Mouse (Mus musculus) heart, embryonic 12.5 days (tissue): ENCODE data around the gene Spata5. TPM values are rescaled to one million over a fixed set of nuclear protein-coding genes. Genes with fewer than 3 reads are reported as not detected.

Experiments used
- ATAC-seq: fragments of 200-750 bp; cut with Nextera tagmentation; 2 replicates; pipeline ENCODE4 v1.8.0; 2017; ENCODE audit warnings: moderate TSS enrichment, moderate library complexity; ENCODE audit not compliant: insufficient number of reproducible peaks, low FRiP score
- H3K27ac ChIP-seq: fragments of 300-500 bp; sonication (generic); 2 replicates; pipeline ENCODE4 v1.5.1; 2016; ENCODE audit warnings: mild to moderate bottlenecking, moderate library complexity; ENCODE audit not compliant: poor library complexity, severe bottlenecking
- H3K27me3 ChIP-seq: fragments of 300-500 bp; sonication (generic); replicated peaks from 2 replicates; pipeline ENCODE4 v1.6.1; 2016; ENCODE audit warnings: mild to moderate bottlenecking, moderate library complexity
- H3K36me3 ChIP-seq: fragments of 300-500 bp; sonication (generic); 2 replicates; pipeline ENCODE4 v1.6.1; 2016; ENCODE audit warnings: mild to moderate bottlenecking, moderate library complexity
- H3K4me1 ChIP-seq: fragments of 300-500 bp; sonication (generic); replicated peaks from 2 replicates; pipeline ENCODE4 v1.6.1; 2016; ENCODE audit warnings: mild to moderate bottlenecking
- H3K4me2 ChIP-seq: fragments of 300-500 bp; sonication (generic); 2 replicates; pipeline ENCODE4 v1.6.1; 2016; ENCODE audit warnings: mild to moderate bottlenecking, moderate library complexity
- H3K4me3 ChIP-seq: fragments of 300-500 bp; sonication (generic); 2 replicates; pipeline ENCODE4 v1.5.1; 2016; ENCODE audit warnings: mild to moderate bottlenecking
- H3K9ac ChIP-seq: fragments of 300-500 bp; sonication (generic); 2 replicates; pipeline ENCODE4 v1.6.1; 2016; ENCODE audit warnings: mild to moderate bottlenecking, moderate library complexity
- H3K9me3 ChIP-seq: fragments of 300-500 bp; sonication (generic); replicated peaks from 2 replicates; pipeline ENCODE4 v1.6.1; 2016; ENCODE audit warnings: mild to moderate bottlenecking, moderate library complexity
- WGBS: fragments of 180-500 bp; shearing (Covaris S2); methylation state at CpG from one replicate; pipeline ENCODE4 v1.1.7; 2016; 5-methylcytosine and 5-hydroxymethylcytosine counted together
- polyA plus RNA-seq: library from polyadenylated mRNA; unstranded; fragments of >200 nt; fragmentation: Nextera tagmentation; extraction: Ambion mirVana; gene quantifications from 2 replicates; pipeline ENCODE4 v1.2.1, GENCODE M21; 2016

The Spata5 gene
- polyA plus RNA-seq, 1 experiment from 2014 or later, result 32.2 TPM

DNA sequence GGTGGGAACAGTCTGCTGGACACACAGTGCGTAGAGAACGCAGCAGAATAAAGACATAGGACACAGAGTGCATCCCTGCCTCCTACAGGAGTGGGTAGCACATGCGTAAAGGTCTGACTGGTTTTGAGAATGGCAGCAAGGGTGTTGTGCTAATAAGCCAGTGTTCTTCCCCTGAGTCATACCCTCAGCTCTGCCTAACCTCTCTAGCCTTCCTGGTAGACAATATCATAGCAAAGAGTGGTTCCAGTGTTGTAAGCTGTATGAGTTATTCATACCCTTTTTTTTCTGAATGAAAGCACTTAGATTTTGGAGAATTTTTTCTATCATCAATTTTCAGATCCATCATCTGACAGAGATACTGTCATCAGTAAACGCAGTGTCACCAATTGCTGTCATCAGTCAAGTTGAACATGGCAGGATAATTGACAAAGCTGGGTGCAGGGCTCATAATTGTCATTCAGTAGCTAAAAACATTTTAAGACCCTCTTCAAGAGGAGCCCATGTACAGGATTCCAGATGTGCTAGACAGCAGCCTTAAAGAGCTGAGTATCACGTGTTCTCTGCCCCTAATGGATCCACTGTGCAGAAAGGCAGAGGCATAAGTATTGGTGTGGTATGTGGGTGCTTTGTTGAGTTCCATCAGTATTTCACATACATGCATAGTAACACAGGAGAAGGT is 22.6 kb upstream of the Spata5 start:
- Histone ChIP-seq H3K9ac (no peak overlapping the region), H3K9me3 (no peaks in the 10 kb centered on the region), H3K4me2 (no peak overlapping the region), H3K36me3 (no peaks in the 10 kb centered on the region), H3K27ac (no peak overlapping the region), H3K4me1 (no peaks in the 10 kb centered on the region), H3K27me3 (no peaks in the 10 kb centered on the region), H3K4me3 (no peak overlapping the region)
- 90% methylated on average over 5 of the region's 5 CpGs for WGBS
- no peak for ATAC-seq

DNA sequence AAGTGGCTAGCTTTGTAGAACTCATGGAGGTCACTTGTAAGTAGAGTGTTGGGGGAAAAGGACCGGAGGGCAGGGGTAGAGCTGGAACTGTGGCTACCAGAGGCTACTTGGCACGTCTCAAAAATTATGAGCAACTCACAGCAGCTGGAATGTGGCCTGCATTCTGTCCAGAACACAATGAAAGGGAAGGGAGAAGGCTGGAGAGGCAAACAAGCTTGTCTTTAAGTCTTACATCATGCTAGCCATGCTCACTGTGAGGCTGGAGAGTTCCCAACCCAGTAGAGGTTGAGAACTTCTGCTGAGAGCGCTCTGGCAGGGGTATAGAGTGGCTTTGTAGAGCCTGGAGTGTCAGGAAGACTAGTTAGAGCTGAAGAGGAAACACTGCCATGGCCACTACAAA is 22.1 kb upstream of the Spata5 start:
- 65% methylated on average over 3 of the region's 3 CpGs for WGBS
- H3K4me2 ChIP-seq, result no peak overlapping the region
- H3K36me3 ChIP-seq, result no peaks in the 10 kb centered on the region
- no peaks in the 10 kb centered on the region for H3K4me1 ChIP-seq
- no peak overlapping the region for H3K4me3 ChIP-seq
- no peak overlapping the region for H3K9ac ChIP-seq
- no peaks in the 10 kb centered on the region for H3K9me3 ChIP-seq
- ATAC-seq, result no peak
- no peaks in the 10 kb centered on the region for H3K27me3 ChIP-seq
- no peak overlapping the region for H3K27ac ChIP-seq

DNA sequence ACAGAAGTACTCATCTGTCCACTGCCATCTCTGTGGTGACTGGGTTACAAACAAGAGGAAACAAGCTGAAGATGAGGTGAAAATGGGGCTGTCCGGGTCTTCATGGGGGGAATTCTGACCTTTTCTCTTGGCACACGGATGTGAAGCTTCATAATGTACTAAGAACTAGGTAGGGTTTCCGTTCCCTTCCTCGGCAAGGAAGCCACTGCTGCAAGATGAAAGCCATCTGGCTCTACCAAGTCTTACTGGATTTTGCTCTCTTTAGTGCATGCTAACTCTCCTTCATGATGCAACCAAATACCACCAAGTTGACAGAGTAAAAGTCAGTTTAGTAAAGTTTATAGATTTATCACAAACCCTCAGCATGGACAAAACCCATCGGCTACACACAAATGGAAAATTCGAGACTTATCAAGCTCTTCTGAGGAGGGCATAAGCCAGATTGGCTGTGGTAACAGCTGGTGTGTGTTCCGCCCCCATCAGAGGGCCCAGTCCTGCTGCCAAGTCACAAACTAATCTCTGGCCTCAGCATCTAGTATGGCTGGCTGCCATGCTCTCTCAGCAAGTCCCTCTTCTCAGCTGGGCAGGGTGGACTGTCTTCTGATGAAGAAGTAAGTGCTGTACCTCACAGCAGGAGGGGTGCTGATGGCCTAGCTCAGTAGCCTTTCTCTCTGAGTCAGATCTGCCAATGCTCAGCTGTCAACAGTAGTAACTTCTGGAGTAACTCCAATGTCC is 20.9 kb upstream of the Spata5 start:
- 71% methylated on average over 7 of the region's 7 CpGs for WGBS
- H3K27ac ChIP-seq, result no peak overlapping the region

DNA sequence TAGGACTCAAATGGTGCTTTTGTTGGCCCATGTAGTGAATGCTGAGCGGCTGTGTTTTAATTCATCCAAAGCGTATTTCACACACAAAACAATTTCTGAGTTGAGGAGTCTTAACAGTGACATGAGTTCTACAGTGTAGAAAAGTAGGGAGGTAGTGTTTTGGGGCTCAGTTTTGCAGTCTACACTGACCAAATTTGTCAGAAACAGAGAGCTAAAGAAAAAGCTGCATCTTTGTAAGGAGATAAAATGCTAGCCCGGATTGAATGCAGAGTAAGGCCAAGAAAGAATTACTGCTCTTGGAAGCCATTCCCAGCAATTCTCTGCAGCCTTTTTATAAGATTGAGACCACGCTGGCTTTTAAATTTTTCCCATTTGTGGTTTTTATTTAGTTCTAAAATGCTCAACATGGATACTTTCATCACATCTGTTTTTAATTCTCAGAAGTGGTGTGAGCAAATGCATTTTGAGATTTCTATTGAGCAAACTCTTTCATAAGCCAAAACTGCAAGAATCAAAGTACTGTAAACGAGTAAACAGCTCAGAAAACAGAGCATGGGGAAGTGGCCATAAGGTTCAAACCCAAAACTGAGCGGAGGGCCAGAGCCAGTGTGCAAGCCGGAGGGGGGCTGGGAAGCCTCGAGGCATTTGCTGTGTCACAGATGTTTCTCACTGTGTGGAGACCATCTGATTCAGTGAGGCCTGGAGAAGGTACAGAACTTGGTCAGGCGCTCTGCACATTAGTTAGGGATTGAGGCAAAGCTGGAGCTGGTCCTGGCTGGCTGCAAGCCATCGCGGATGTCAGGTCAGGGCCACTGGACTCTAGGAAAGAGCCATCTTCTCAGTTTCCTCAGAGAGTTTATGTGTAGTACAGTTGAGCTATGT is 17.7 kb upstream of the Spata5 start:
- H3K27me3 ChIP-seq, result no peaks in the 10 kb centered on the region
- no peak overlapping the region for H3K27ac ChIP-seq
- H3K36me3 ChIP-seq, result 0 out of 2 replicates have a peak, but pooled peaks cover 4% of the 10 kb centered on the region
- H3K4me3 ChIP-seq, result no peak overlapping the region
- H3K4me2 ChIP-seq, result no peak overlapping the region
- peak overlapping the region; percentile 34; the same call in 1 of the 2 replicates for H3K9ac ChIP-seq
- WGBS, result 76% methylated on average over 11 of the region's 11 CpGs
- no peaks in the 10 kb centered on the region for H3K9me3 ChIP-seq
- H3K4me1 ChIP-seq, result no peaks in the 10 kb centered on the region
- no peak for ATAC-seq

More for the DNA sequence above, 20.9 kb upstream of the Spata5 start:
- H3K4me3 ChIP-seq, result no peak overlapping the region
- H3K4me2 ChIP-seq, result no peak overlapping the region
- peak; percentile 63 for ATAC-seq
- H3K36me3 ChIP-seq, result no peaks in the 10 kb centered on the region
- no peaks in the 10 kb centered on the region for H3K9me3 ChIP-seq
- no peaks in the 10 kb centered on the region for H3K4me1 ChIP-seq
- no peaks in the 10 kb centered on the region for H3K27me3 ChIP-seq
- H3K9ac ChIP-seq, result no peak overlapping the region

DNA sequence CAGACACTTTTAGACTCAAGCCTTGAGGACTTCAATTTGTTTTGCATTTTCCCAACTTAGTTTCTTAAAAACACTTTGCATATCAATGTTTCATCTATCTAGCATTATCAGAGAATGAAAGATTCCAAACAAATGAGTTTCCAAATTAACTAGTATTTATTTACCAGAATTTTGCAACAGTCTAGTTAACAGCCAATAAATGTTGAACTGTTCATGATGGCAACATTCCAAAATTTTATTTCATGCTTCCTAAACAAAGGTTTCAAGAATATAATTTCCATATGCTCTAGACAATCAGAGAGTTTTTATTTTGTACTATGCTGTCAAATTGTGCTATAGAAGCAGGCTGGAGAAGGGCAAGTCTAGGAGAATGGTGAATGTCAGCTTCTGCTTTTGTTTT is 12.1 kb upstream of the Spata5 start:
- no peak overlapping the region for H3K27ac ChIP-seq
- no peaks in the 10 kb centered on the region for H3K4me1 ChIP-seq
- H3K9ac ChIP-seq, result no peak overlapping the region
- H3K9me3 ChIP-seq, result no peaks in the 10 kb centered on the region
- no peak for ATAC-seq
- peaks cover 8% of the 10 kb centered on the region; the same call in 1 of the 2 replicates for H3K36me3 ChIP-seq
- H3K4me3 ChIP-seq, result no peak overlapping the region
- no peaks in the 10 kb centered on the region for H3K27me3 ChIP-seq
- H3K4me2 ChIP-seq, result no peak overlapping the region

DNA sequence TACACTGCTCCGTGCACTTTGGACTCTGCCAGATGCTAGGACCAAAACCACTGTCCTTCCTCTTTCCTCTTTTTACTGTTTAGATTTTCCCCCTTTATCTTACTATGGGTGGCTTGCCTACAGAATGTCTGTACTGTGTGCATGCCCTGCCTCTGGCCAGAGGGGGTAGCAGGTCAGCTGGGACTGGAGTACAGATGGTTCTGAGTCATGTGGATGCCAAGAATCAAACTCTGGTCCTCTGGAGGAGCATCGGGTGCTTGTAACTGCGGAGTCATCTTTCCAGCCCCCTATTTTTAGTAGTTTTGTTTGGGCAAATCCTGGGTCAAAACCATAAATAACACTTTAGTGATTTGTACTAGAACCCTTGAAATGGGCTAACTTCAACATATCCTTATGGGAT is 6.2 kb upstream of the Spata5 start:
- ATAC-seq, result no peak

DNA sequence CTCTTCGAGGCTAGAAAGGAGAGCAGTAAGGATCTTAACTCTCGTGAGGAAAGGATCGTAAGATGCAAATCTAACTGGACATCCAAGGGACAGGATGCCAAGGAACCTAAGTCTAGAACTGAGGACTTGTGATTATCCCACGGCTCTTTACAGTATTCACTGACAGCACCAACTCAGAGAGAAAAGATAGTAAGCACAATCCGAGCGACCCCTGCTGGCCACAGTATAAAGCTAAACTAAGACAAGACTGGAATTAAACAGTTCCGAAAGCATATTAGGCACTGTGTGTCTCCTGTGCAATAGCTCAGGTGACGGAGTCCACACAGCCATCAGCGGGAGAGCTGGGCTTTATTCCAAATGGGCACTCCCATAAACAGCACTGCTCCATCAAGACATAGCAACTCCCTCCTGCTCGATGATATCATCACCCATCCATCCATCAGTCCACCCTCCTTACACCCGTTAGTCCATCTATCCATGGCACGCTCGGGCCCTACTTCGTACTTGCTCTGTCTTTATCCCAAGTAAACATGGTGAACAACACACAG is 5.2 kb upstream of the Spata5 start:
- Histone ChIP-seq H3K4me3 (no peak overlapping the region), H3K36me3 (peaks cover 3% of the 10 kb centered on the region; the same call in 1 of the 2 replicates), H3K9me3 (no peaks in the 10 kb centered on the region), H3K4me2 (no peak overlapping the region), H3K27me3 (no peaks in the 10 kb centered on the region), H3K27ac (no peak overlapping the region), H3K4me1 (peaks cover 6% of the 10 kb centered on the region; the same call in 1 of the 2 replicates), H3K9ac (no peak overlapping the region)
- no peak for ATAC-seq
- WGBS, result 49% methylated on average over 14 of the region's 14 CpGs

More for the DNA sequence above, 6.2 kb upstream of the Spata5 start:
- H3K9ac ChIP-seq, result no peak overlapping the region
- no peak overlapping the region for H3K4me3 ChIP-seq
- WGBS, result 83% methylated on average over 3 of the region's 3 CpGs
- no peaks in the 10 kb centered on the region for H3K27me3 ChIP-seq
- peaks cover 3% of the 10 kb centered on the region; the same call in 1 of the 2 replicates for H3K36me3 ChIP-seq
- peaks cover 2% of the 10 kb centered on the region; the same call in 1 of the 2 replicates for H3K4me1 ChIP-seq
- no peak overlapping the region for H3K4me2 ChIP-seq
- no peak overlapping the region for H3K27ac ChIP-seq
- H3K9me3 ChIP-seq, result no peaks in the 10 kb centered on the region

DNA sequence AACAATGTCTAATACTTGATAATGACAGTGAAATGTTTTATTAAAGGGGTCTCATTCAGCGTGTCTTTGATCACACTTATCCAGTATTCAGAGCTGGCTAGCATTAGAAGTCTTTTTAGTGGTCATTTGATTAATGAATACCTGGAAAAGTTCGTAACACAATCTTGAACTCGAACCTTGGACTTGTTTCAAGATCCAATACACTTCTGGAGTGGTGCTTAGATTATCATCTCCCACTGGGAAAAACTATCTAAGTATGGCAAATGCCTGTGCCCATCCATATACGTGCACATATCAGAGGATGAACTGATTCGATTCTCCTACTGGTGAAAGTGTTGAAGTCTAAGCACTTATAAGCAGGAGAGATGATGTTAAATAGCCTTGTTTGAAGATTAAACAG is 1.4 kb upstream of the Spata5 start:
- no peak for ATAC-seq
- peak overlapping the region; percentile 85 for H3K4me3 ChIP-seq
- WGBS, result 68% methylated on average over 5 of the region's 5 CpGs
- H3K4me2 ChIP-seq, result peak overlapping the region; percentile 81
- no peak overlapping the region for H3K27ac ChIP-seq
- H3K27me3 ChIP-seq, result no peaks in the 10 kb centered on the region
- no peaks in the 10 kb centered on the region for H3K9me3 ChIP-seq
- H3K4me1 ChIP-seq, result peaks cover 11% of the 10 kb centered on the region
- peak overlapping the region; percentile 84; the same call in 1 of the 2 replicates for H3K9ac ChIP-seq
- H3K36me3 ChIP-seq, result no peaks in the 10 kb centered on the region

DNA sequence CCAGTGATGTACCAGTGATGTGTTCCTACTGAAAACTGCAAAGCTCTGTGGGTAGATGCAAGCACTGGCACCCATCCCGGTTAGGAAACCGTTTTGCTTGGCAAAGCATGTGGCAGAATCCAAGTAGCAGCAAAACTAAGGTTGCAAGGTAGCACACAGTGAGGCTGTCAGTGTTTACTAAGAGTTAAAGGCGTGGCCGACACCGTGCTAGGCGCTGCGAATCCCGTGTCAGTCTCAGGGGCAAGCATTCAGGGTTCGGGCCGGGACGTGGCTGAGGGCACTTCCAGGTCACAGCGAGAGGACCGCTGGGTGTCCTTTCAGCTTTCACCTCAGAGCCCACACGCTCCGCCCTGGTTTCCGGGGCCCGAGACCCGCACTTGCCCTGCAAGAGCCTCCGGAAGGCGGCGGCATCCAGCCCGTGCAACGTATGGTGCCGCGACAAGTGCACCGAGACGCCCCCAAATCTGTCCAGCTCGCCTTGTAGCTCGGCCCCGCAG is 687 bp upstream of the Spata5 start:
- Histone ChIP-seq H3K9ac (peak overlapping the region; percentile 84), H3K4me2 (peak overlapping the region; percentile 81), H3K36me3 (no peaks in the 10 kb centered on the region), H3K9me3 (no peaks in the 10 kb centered on the region), H3K4me1 (peaks cover 11% of the 10 kb centered on the region), H3K4me3 (peak overlapping the region; percentile 85), H3K27me3 (no peaks in the 10 kb centered on the region), H3K27ac (peak overlapping the region; percentile 93)
- WGBS, result under 1% methylated on average over 30 of the region's 30 CpGs
- peak; percentile 23 for ATAC-seq

DNA sequence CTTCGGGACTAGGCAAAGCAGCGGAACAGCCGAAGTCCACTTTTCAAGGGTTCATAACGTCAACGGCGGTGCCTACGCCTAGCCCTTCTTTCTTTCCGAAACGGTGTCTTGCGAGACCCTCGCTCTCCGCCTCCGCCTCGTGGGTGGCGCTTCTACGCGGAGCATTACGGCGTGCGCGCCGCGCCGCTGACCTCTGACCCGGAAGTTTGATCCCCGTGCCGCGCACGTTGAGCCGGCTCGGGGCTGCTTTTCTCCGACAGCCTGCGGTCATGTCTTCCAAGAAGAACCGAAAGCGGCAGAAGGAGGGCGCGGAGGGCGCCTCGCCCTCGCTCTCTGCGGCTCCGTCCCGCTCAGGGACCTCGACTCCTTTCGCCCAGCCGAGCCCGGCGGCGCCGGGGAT is 376 bp downstream of the Spata5 start, which contains the start of gene Nudt6:
Nudt6 (minus strand) TSS at position 140 of the 400 bp plus-strand sequence.
- no peaks in the 10 kb centered on the region for H3K27me3 ChIP-seq
- no peaks in the 10 kb centered on the region for H3K9me3 ChIP-seq
- no peaks in the 10 kb centered on the region for H3K36me3 ChIP-seq
- peak within 1 kb of the TSS; percentile 93 for H3K27ac ChIP-seq
- peak; percentile 88 for ATAC-seq
- H3K4me2 ChIP-seq, result peak within 1 kb of the TSS; percentile 88
- H3K4me1 ChIP-seq, result peaks cover 11% of the 10 kb centered on the region
- H3K9ac ChIP-seq, result peak within 1 kb of the TSS; percentile 86
- peak within 1 kb of the TSS; percentile 85 for H3K4me3 ChIP-seq
- WGBS, result under 1% methylated on average over 50 of the region's 50 CpGs
